Comparison of ENCODE assay signal across 23 mouse cellular contexts in genomic region chr7:97972486-97972885, GRCm38 (mm10). TPM values are rescaled to one million over a fixed set of nuclear protein-coding genes. Genes with fewer than 3 reads are reported as not detected.
"Had no signal": no experiment of that assay in that cellular context is flagged by ENCODE, and none has a peak within 500 bp of the region (broad histone marks: within the 10 kb centered on the region; RNA-seq: fewer than 3 reads in every experiment).

No protein-coding gene starts in this region.

- H3K9me3 ChIP-seq: midbrain, embryonic 10.5 days; midbrain, embryonic 12.5 days; neural tube, embryonic 13.5 days; neural tube, embryonic 15.5 days had no signal

- H3K36me3 ChIP-seq: midbrain, embryonic 10.5 days; midbrain, embryonic 12.5 days; neural tube, embryonic 13.5 days; neural tube, embryonic 15.5 days had no signal

- H3K4me3 ChIP-seq: midbrain, embryonic 10.5 days; midbrain, embryonic 12.5 days; myocyte; neural tube, embryonic 13.5 days; neural tube, embryonic 15.5 days had no signal

- H3K4me1 ChIP-seq: midbrain, embryonic 12.5 days; neural tube, embryonic 13.5 days; neural tube, embryonic 15.5 days had no signal

- H3K9ac ChIP-seq: lung, embryonic 14.5 days; midbrain, embryonic 12.5 days; neural tube, embryonic 13.5 days; neural tube, embryonic 15.5 days had no signal

- H3K27me3 ChIP-seq: midbrain, embryonic 12.5 days; neural tube, embryonic 13.5 days; neural tube, embryonic 15.5 days had no signal

- DNase-seq: lung, adult 18-20 months; lung, embryonic 14.5 days; lung, postnatal 10 days; lung, postnatal 4 days; midbrain, embryonic 14.5 days; retina, postnatal 1 day; right cerebral cortex, adult 18-20 months; thymus, adult 18-20 months; thymus, postnatal 14 days; thymus, postnatal 36 days had no signal

- H3K27ac ChIP-seq: midbrain, embryonic 10.5 days; midbrain, embryonic 12.5 days; neural tube, embryonic 13.5 days; neural tube, embryonic 15.5 days had no signal

RNA-seq across cellular contexts. Expression of gene Gdpd4, which starts 52.7 kb away (rescaled TPM):
- total RNA-seq: megakaryocyte, adult 5-6 weeks; megakaryocyte-erythroid progenitor cell, adult 5-6 weeks had no signal
- polyA plus RNA-seq: liver, embryonic 16.5 days; lung, embryonic 14.5 days; lung, embryonic 16.5 days; midbrain, embryonic 10.5 days; midbrain, embryonic 12.5 days; midbrain, embryonic 14.5 days; myocyte; neural tube, embryonic 11.5 days; neural tube, embryonic 15.5 days; stomach, embryonic 14.5 days; stomach, embryonic 16.5 days; thymus, postnatal 0 days had no signal
